Mouse (Mus musculus) adrenal gland, postnatal 4 days (tissue): Measurements from ENCODE around the gene Tmem8b. TPM values are rescaled to one million over a fixed set of nuclear protein-coding genes. Genes with fewer than 3 reads are reported as not detected.

Experiments used
- DNase-seq, 2 experiments: peaks; one replicate each; pipeline ENCODE4 v3.0.0; 2021 to 2022; ENCODE audit warnings: low spot score in 2 of 2, mixed read lengths in 2 of 2
- total RNA-seq, 2 experiments: library from RNA; stranded (reverse); gene quantifications; 2 replicates each; pipeline ENCODE4 v1.2.3; 2021

Tmem8b gene
- total RNA-seq, 2 experiments from 2014 or later, result 11.3 to 11.6 TPM

DNA sequence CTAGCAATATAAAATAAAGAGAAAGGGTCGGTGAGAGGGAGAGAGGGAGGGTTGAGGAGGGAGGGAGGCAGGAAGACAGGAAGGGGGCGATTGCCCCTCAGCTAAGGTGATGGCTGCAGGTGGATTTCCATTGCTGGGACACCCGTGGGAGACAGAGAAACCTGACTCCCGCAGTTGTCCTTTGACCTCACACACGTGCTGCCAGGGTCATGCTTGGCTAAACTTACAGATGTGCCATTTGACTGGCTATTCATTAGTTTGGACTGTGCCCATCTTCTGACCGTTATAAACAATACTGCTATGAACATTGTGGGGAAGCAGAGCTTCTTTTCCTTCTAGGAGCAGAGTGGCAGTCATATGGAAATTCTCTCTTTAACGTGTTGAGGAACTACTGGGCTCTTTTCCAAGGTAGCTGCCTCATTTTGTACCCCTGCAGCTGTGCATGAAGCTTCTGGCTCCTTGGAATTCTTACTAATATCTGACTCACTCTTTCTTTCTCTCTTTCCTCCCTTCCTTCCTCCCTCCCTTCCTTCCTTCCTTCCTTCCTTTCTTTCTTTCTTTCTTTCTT is 45.0 kb downstream of the Tmem8b start:
- DNase-seq, result no peak

DNA sequence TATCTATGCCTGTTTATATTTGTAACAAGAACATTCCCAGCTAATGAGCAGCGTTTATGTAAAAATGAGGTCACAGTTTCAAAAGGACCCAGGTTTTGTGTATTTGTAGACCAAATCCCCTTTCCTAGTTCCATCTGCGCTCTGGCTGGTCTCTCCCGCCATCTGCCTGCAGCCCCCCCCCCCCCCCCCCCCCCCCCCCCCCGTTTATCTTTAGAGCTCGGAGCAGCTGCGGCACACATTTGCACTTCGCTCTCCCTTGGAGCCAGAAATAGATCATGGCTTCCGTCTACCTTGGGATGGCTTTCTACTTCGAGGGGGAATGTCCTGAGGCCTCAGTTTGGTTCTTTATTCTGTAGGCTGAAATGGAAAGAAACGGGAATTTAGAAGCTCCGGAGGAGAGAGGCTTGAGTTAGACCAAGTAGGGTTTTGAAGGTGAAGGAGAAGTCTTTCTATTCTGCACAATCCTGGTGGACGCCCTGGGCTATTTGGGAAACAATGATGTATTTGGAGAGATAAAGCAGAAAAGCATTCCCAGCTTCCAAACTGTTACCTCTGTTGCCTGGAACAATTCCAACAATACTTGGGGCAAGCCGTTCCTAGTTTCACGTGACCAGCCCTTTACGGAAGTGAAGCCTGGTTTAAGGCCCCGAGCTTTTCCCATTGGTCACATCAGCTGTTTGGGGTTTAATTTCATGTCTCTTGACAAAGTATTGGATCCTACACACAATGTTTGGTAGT is 51.9 kb downstream of the Tmem8b start:
- no peak for DNase-seq

DNA sequence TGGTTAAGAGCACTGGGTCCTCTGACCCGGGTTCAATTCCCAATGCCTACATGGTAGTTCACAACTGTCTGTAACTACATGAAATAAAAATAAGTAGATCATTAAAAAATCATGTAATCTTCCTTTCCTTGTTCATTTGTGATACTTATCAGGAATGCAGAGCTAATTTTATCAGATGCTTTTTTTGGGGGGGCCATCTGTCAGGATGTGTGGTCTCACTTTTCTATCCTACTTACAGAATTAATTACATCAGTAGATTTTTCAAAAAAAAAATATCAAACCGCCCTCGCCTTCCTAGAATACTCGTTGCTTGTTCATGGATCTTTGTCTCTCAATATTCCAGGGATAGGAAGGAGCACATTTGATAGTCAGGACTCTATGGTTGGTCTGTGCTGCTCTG is 53.4 kb downstream of the Tmem8b start:
- no peak for DNase-seq

DNA sequence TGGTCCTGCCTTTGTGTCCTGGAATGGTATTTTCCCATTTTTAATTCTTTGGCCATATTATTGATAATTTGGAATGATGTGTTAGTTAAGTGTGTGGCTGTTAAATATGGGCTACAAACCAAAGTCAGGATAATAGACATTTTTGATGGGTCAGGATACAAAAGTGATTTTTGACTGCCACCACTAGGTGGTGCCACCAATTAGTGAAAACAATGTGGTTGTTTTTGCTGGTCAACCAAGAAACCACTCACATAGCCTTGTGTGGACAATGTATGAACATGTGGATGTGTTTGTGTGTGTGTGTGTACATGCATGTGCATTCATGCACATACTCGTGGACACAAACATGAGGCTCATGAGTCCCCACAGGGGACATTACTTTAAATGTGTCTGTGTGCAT is 56.0 kb downstream of the Tmem8b start:
- DNase-seq, result no peak

DNA sequence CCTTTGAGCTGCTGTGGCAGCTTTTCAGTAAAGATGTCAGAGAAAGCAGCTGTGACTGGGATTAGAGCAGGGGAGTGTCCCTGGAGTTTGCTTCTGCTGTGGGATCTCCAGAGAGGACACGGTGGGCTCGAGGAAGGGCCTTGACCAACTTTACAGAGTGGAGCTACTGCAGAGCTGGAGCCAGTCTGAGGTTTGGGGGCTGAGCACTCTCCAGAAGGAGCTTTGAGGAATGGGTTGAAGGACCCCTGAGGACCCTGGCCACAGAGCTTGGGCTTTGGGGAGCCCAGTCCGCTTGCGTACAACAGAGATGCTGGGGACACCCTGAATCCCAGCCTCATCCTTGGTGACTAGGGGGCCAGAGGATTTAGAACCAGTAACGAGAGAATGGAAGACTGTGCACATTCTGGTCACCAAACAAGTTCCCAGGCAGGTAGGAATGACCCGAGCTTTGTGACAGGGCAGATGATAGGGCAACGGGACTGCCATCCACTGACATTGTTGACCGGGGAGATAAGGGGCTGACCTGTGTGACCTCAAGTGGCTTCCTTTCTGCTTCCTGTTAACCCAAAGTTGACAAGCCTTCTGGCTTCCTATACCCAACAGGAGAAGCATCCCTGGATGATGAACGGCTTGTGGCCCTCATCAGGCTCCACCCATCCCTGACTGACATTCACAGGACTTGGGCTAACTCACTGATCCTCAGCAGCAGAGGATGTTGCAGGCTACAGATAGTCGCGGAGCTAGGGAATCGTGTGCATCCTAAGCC is 57.6 kb downstream of the Tmem8b start:
- DNase-seq, result no peak

DNA sequence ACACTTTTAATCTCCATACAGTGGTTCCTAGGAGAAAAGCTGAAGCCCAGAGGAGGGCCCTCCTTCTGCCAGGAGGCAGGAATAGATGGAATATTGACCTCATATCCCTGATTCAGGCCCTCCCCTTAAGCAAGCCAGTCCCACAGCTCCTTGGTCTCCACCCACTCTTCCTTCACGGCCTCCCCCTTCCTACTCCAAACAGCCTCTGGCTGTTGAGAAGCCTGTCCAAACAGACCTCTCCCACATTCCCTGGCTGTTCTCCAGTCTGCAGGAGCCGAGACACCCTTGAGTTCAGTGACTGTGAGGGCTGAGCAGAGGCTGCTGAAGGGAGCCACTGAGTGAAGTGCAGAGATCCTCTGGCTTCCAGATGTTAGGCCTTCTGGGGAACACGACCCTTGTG is 58.2 kb downstream of the Tmem8b start, which contains the start of gene Hrct1:
Hrct1 (plus strand) TSS at position 194 of the 400 bp plus-strand sequence.
- peak in 1 of 2 experiments; percentile 36 for DNase-seq

DNA sequence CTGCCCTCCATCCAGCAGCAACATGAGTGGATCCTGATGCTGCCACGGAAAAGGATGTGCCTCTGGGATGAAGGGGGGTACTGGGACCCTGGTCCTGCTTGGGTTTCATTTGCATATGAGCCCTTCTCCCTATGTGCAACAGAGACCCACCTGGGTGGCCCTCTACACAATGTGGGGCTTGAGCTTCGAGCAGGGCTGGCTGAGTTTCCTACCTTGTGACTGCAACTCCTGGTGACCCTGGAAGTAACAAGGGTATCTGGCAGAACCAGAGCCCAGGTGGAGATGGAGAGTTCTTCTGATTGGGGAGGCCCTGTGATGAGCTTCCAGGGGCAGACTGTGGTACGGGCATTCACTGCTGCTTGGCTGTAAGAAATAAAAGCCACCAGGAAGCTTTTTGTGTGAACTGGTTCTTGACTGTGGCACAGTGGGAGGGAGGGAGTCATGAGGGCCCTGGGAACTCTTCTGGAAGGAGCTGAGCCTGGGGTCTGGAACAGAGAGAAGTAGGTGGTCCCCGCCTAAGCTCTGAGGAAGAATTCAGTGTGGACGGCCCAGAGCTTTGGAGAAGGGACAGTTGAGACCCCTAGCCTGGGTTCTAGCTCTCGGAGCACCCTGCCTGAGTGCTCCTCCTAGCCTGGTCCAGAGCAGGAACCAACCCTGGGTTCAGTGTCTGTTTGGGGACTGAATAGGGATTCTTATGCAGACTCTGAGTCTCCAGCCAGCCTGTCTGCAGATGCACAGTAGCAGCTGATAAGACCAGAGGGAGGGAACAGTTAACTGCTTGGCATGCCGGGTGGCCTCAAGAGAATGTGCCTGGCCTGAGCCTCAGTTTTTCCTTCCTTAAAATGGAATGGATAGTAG is 59.2 kb downstream of the Tmem8b start:
- DNase-seq, result no peak

DNA sequence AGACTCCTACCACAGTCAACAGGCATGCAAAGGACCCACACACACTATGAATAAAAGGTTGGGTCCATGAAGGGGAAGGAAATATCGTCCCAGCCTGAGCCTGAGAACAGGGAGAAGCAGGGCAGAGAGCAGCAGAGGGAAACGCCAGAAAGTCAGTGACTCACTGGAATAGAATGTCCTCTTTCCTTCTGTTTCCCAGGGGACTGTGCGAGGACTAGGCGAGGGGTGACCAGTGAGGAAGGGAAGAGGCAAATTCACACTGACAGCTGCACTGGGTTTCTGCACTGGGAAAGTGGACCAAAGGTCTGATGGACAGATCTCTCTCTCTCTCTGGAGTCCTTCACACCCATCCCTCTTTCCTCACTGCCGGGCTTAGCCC is 59.8 kb downstream of the Tmem8b start:
- peak in 1 of 2 experiments; percentile 34 for DNase-seq

DNA sequence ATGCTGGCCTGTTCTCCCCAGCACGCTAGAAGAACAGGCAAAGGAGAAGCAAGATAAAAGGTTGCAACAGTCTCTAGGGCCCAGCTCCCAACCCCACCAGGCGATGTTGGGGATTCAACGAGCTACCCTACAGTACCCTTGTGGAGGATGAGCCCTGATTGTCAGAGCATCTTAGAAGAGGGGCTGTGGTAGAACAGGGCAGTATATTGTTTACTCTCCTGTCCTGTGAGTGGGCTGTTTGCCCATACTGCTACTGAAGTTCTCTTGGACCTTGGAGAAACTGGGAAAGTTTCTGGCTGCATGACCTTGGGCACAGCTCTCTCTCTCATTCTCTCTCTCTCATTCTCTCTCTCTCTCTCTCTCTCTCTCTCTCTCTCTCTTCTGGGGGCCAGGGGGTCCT is 60.4 kb downstream of the Tmem8b start:
- no peak for DNase-seq

DNA sequence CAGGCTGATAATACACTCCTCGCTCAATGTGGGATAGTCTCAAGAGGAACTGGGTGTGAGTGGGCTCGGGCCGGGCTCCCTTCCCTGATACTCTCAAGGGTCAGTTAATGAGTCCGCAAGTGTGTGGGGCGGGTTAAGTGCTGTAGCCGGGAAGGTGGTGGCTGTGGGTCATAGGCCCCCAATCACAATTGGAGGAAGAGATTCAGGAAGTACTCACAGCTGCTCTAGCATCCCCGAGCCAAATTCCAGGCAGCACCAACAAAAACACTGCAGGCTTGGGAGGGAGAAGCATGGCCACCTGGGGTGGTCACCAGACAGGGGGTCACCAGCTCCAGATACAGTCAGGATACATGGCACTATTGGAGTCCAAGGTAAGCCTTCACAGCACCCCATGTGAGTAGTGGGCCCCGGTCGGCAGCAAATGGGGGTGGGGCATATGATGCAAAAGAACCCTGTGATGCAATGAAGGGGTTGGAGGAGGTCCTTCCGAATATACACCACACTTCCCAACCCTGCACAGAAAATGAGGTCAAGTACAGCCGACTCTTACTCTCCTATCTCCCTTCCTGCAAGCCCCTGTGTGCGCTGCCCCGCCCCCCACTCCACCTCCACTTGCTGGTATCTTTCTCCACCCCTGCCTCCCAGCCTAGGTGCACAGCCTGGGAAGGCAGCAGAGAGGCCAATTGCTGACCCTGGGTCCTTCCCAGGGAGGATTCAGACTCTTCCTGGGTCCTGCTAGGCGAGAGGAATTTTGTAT is 61.2 kb downstream of the Tmem8b start, which contains the start of gene Spaar:
Spaar (plus strand) TSS at position 241 of the 757 bp plus-strand sequence.
- no peak for DNase-seq

DNA sequence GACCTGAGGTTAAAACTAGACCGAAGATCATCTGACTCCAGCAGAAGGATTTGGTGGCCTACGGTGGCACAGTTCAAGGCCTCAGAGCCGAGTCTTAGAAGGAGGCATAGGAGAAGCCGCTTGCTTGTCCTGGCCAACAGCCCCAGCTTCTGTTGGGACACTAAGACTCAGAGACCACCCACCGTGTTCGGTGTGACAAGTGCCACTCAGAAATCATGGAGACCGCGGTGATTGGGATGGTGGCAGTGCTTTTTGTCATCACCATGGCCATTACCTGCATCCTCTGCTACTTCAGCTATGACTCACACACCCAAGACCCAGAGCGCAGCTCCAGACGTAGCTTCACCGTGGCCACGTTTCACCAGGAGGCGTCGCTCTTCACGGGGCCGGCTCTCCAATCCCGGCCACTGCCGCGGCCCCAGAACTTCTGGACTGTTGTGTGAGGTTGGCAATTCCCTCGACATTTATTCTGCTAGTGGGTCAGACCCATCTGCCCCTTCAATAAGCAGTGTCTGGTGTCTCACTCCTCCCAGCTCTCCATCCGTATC is 62.1 kb downstream of the Tmem8b start:
- DNase-seq, result no peak

DNA sequence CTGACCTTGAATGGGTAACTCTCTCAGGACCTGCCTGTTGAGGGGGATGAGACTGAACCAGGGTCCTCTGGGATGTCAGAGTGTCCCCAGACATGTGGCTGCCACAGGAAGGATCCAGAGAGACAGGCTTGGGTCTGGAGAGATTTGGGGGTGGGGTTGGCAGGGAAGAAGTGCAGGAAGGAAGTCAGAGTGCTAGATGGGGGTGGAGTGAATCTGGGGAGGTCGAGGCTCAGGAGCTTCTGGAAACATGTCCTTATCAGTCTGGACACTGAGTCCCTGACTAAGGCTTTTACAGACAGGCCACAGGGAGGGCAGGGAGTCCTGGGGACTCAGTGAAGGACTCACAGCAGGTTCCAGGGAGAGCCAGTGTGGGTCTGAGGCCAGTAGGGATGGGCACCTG is 63.4 kb downstream of the Tmem8b start:
- DNase-seq, result no peak

DNA sequence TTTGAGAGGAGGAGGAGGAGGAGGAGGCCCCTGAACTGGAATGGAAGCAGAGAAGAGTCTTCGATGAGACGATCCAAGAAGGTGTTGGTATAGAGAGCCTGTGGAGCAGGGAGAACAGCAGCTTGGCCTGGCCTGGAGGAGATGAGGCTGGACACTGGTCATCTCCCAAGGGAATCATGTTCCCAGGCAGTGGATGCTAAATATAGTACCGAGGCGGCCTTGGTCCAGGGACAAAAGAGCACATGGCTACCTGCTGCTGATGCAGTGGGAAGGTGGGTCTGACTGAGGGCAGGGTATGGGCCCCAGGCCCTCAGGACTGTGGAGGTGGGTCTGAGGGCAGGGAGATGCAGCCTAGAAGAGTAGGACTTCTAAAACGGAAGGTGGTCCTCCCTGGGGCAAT is 64.4 kb downstream of the Tmem8b start:
- DNase-seq, result no peak

DNA sequence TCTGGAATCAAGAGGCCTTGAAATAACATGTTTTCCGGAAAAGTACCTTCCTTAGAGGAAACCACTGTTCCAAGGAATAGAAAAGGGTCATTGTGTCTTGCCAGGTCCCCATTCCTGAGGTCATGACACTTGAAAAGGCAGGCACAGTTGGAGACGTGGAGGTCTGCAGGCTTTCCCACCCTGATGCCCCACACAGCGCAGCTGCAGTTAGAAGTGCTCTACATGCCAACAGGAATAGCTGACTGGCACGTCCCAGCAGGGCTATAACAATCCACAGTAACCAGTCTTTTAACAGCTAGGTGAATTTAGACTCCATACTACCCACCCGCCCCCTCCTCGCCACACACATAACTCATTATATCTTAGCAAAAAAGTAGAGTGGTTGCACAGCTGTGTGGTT is 68.4 kb downstream of the Tmem8b start:
- no peak for DNase-seq

DNA sequence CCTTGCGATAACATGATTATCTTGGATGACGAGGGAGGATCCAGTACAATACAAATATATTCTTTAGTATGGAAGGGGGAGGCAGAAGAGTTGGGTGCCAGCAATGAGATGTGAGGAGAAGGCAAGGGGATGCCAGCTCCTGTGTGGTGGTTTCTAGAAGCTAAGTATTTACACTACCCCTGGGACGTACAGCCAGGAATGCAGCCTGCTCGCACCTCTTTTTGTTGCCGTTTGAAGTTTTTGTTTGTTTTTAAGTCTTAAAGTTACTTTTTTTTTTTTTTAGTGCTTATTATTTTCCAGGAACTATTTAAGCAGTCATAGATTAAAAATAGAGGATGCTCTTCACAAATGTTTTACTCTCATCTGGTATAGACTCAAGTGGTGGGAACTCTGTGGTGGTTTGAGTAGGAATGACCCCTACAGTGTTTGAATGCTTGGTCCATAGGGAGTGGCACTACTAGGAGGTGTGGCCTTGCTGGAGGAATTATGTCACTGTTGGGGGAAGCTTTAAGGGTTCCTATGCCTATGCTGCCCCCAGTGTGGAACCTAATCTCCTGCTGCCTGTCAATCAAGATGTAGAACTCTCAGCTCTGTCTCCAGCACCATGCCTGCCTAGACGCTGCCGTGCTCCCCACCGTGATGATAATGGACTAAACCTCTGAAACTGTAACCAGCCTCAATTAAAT is 70.4 kb downstream of the Tmem8b start:
- no peak for DNase-seq

DNA sequence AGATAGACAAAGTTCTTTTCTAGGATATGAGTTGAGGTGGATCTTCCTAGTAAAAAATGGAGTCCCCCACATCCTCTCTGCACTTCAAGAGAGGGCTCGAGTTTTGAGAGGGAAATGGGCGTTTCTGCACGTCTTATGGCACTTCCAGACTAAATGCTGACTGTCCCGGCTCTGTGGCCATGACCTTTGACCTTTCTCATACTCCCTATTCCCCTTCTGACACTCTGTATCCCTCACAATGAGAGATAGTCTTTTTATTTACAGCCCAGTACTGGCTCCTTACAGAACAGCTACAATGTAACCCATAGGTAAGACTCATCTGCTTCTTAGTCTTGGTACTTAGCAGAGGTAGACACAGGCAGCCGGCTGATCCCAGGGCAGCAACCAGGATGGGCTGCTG is 72.8 kb downstream of the Tmem8b start:
- DNase-seq, result no peak
